Mouse (Mus musculus) CD4-positive, CD25-positive, alpha-beta regulatory T cell, adult 4 months (primary cell): Measurements from ENCODE around the gene Rorc. TPM values are rescaled to one million over a fixed set of nuclear protein-coding genes. Genes with fewer than 3 reads are reported as not detected.
A peak's percentile ranks its signal among the peaks of the same experiment; 100 is the strongest.

Source experiments
- ATAC-seq: one replicate; pipeline ENCODE4 v1.8.0; 2017
- polyA plus RNA-seq, 2 experiments: library from polyadenylated mRNA; unstranded; fragments of 100-300 nt; shearing (Covaris generic); gene quantifications; one replicate each; pipeline ENCODE4 v1.2.1; 2017

The Rorc gene
- polyA plus RNA-seq, 2 experiments from 2014 or later, result 4.4 to 7.4 TPM

- peak; percentile 11 for ATAC-seq
These were observed 4.7 kb downstream of the Rorc start for GRCm38 (mm10) chr3:94377028-94377923.

GRCm38 (mm10) chr3:94379831-94380510 is 7.4 kb downstream of the Rorc start:
- peak; percentile 72 for ATAC-seq

- no peak for ATAC-seq
These were observed 9.7 kb downstream of the Rorc start for GRCm38 (mm10) chr3:94382308-94382707.

- ATAC-seq, result no peak
These were observed 10.9 kb downstream of the Rorc start for GRCm38 (mm10) chr3:94383476-94383875.

- ATAC-seq, result no peak
These were observed 14.1 kb downstream of the Rorc start for GRCm38 (mm10) chr3:94386671-94387070.

GRCm38 (mm10) chr3:94387391-94387790 is 14.8 kb downstream of the Rorc start:
- ATAC-seq, result no peak

GRCm38 (mm10) chr3:94388047-94388446 is 15.5 kb downstream of the Rorc start:
- peak; percentile 86 for ATAC-seq

GRCm38 (mm10) chr3:94389420-94389819 is 16.8 kb downstream of the Rorc start:
- ATAC-seq, result no peak

- ATAC-seq, result no peak
These were observed 18.4 kb downstream of the Rorc start for GRCm38 (mm10) chr3:94391001-94391400.

GRCm38 (mm10) chr3:94392128-94392527 is 19.5 kb downstream of the Rorc start:
- no peak for ATAC-seq

GRCm38 (mm10) chr3:94393049-94393448 is 20.5 kb downstream of the Rorc start:
- ATAC-seq, result no peak

GRCm38 (mm10) chr3:94396336-94396735 is 23.7 kb downstream of the Rorc start:
- no peak for ATAC-seq

- ATAC-seq, result no peak
These were observed 24.3 kb downstream of the Rorc start for GRCm38 (mm10) chr3:94396851-94397250.

- no peak for ATAC-seq
These were observed 25.6 kb downstream of the Rorc start, which contains the start of gene Lingo4 for GRCm38 (mm10) chr3:94398217-94398616. TSS of gene Lingo4 (plus strand) at chr3:94398517.

- ATAC-seq, result no peak
These were observed 26.4 kb downstream of the Rorc start for GRCm38 (mm10) chr3:94398943-94399481.

GRCm38 (mm10) chr3:94399663-94400310 is 27.2 kb downstream of the Rorc start:
- no peak for ATAC-seq

GRCm38 (mm10) chr3:94402451-94402850 is 29.9 kb downstream of the Rorc start:
- no peak for ATAC-seq

- no peak for ATAC-seq
These were observed 31.9 kb downstream of the Rorc start for GRCm38 (mm10) chr3:94404366-94405054.

- no peak for ATAC-seq
These were observed 33.0 kb downstream of the Rorc start for GRCm38 (mm10) chr3:94405561-94405960.

GRCm38 (mm10) chr3:94412530-94412929 is 39.9 kb downstream of the Rorc start:
- ATAC-seq, result peak; percentile 26

- peak; percentile 98 for ATAC-seq
These were observed 40.6 kb downstream of the Rorc start, which contains the start of gene Tdrkh for GRCm38 (mm10) chr3:94413031-94413679. TSS of gene Tdrkh (plus strand) at chr3:94413273.

GRCm38 (mm10) chr3:94430980-94431379 is 58.4 kb downstream of the Rorc start:
- no peak for ATAC-seq
